Mouse (Mus musculus): ENCODE measurements at regions not wholly inside any gene's neighbourhood (a gene's known extent, or its start where the extent isn't known, plus 50 kb on each side); places are given as distances from the start of the nearest gene placed in this dataset.
"Not testable (repeated sequence)": the region's sequence is repeated elsewhere in the genome, so short reads cannot be mapped to it uniquely, and the experiment has no call there.

DNA sequence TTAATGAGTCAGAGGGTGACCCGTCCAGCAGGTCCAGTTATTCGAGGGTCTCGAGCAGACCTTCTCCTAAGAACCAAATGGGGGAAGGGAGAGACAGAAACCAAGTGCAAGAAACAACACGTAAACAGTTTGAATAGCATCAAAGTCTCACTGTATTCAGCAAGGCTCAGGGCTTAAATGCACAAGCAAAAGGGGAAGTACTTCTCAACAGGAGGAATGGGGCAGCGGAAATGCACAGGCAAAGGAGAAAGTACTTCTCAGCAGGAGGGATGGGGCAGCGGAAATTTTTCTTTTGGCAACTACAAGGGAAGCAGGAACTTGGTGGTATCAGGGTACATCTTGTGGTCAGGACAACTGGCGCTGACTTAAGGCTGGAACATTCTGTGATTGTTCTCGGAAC is 330.6 kb downstream of the 9430069I07Rik start:
- not testable (repeated sequence) for H3ac ChIP-seq (ENCODE audit: control insufficient read depth, insufficient read length, low read depth); H3K4me3 ChIP-seq (ENCODE audit: insufficient read depth, poor library complexity, severe bottlenecking); H3K36me3 ChIP-seq (ENCODE audit: control insufficient read depth, insufficient read depth); H3K27me3 ChIP-seq (ENCODE audit: control insufficient read depth, insufficient read depth, insufficient read length); H3K79me2 ChIP-seq (ENCODE audit: control insufficient read depth, insufficient read depth); H3K79me3 ChIP-seq (ENCODE audit: low read depth)

DNA sequence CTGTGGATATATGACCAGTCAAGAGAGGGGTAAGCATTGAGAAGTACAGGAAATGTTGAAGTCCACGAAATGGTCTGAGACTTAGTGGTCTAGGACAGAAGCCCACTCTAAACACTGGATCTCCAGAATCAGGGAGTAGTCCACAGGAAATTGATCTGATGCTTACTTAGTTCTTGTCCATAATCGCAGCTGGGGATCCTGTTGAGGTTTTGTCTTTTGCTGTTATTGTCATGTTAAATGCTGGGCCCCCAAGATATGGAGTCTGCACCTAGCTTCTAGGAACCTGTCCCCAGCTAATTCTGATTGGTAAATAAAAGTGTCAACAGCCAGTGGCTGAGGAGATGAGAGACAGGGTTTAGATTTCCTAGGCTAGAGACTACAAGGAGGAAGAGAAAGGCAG is 332.3 kb downstream of the 9430069I07Rik start:
- H3K36me3 ChIP-seq (ENCODE audit: control insufficient read depth, insufficient read depth) = no peaks in the 10 kb centered on the region
- H3K79me3 ChIP-seq (ENCODE audit: low read depth) = no peaks in the 10 kb centered on the region
- no peaks in the 10 kb centered on the region for H3K27me3 ChIP-seq (ENCODE audit: control insufficient read depth, insufficient read depth, insufficient read length)
- no peak overlapping the region for H3K4me3 ChIP-seq (ENCODE audit: insufficient read depth, poor library complexity, severe bottlenecking)
- no peak overlapping the region for H3ac ChIP-seq (ENCODE audit: control insufficient read depth, insufficient read length, low read depth)
- no peaks in the 10 kb centered on the region for H3K79me2 ChIP-seq (ENCODE audit: control insufficient read depth, insufficient read depth)
- TF ChIP-seq MYOD1 (IDR thresholded peaks at IDR 0.05; ENCODE audit: control insufficient read depth, insufficient read length, low read depth) = no peak
- TF ChIP-seq CEBPB (IDR thresholded peaks at IDR 0.05; ENCODE audit: low read depth) = no peak
- TF ChIP-seq CTCF (IDR thresholded peaks at IDR 0.05; ENCODE audit: control insufficient read depth, insufficient read depth, insufficient read length) = no peak
- no peak for TF ChIP-seq USF1 (IDR thresholded peaks at IDR 0.05; ENCODE audit: low read depth)
- no peak for TF ChIP-seq MAX (IDR thresholded peaks at IDR 0.05)
- TF ChIP-seq FOSL1 (IDR thresholded peaks at IDR 0.05; ENCODE audit: insufficient read depth, low read length, poor library complexity, severe bottlenecking) = no peak
- no peak for TF ChIP-seq MYOG (IDR thresholded peaks at IDR 0.05; ENCODE audit: control insufficient read depth, extremely low read depth, insufficient read length)

DNA sequence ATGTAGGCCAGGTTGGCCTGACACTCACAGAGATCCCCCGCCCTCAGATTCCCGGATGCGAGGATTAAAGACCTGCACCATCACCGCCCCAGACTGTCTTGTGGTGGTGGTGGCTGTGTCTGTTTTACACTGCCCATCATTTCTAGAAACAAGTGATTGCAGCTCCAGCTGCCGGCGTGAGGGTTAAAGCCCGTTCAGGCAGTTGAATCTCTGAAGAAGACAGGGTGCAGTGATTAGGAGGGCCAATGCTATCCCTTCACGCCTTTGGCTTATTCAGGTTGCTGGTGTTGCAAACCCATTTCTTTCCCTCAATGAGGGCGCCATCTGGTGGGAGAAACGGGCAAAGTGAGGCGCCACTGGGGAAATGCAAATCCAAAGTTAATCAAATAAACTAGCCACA is 335.8 kb downstream of the 9430069I07Rik start:
- H3K27me3 ChIP-seq (ENCODE audit: control insufficient read depth, insufficient read depth, insufficient read length) = no peaks in the 10 kb centered on the region
- no peak overlapping the region for H3ac ChIP-seq (ENCODE audit: control insufficient read depth, insufficient read length, low read depth)
- no peak for TF ChIP-seq USF1 (IDR thresholded peaks at IDR 0.05; ENCODE audit: low read depth)
- no peak for TF ChIP-seq FOSL1 (IDR thresholded peaks at IDR 0.05; ENCODE audit: insufficient read depth, low read length, poor library complexity, severe bottlenecking)
- TF ChIP-seq CEBPB (IDR thresholded peaks at IDR 0.05; ENCODE audit: low read depth) = peak; percentile 50
- TF ChIP-seq CTCF (IDR thresholded peaks at IDR 0.05; ENCODE audit: control insufficient read depth, insufficient read depth, insufficient read length) = peak; percentile 60
- no peaks in the 10 kb centered on the region for H3K79me2 ChIP-seq (ENCODE audit: control insufficient read depth, insufficient read depth)
- H3K79me3 ChIP-seq (ENCODE audit: low read depth) = no peaks in the 10 kb centered on the region
- no peak overlapping the region for H3K4me3 ChIP-seq (ENCODE audit: insufficient read depth, poor library complexity, severe bottlenecking)
- no peaks in the 10 kb centered on the region for H3K36me3 ChIP-seq (ENCODE audit: control insufficient read depth, insufficient read depth)

DNA sequence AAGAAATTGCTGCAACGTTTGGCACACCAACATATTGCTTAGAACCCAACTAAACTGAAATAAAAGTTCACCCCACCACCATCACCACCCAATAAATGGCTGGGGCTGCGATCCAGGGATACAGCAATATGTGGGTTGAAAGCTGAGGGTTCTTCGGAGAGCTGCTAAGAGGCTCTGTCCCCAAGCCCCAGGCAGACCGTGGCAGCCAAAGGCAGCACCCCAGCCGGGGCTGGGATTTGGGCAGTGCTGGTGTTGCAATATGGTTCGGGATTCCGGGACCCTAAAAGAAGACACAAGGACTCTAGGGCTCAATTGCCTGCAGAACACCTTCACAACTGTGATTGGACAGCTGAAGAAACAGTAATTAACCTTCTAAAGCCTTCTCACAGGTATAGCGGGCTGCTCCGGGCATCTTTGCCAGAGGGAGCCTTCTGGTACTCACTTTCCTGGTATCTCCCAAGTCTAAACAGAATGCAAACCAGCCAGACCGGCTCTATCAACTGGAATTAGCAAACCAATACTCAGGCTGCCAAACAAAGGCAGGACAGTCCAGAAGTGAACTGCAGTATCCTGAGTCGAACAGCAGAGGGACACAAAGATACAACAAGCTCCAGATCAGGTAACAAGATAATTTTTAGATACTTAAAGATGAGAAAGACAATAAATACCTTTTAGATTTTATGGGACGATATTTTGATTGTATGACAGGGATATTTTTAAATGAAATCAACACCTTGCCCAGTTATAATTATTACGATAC is 341.1 kb downstream of the 9430069I07Rik start:
- H3K4me3 ChIP-seq (ENCODE audit: insufficient read depth, poor library complexity, severe bottlenecking) = no peak overlapping the region
- H3ac ChIP-seq (ENCODE audit: control insufficient read depth, insufficient read length, low read depth) = no peak overlapping the region
- H3K79me2 ChIP-seq (ENCODE audit: control insufficient read depth, insufficient read depth) = no peaks in the 10 kb centered on the region
- no peaks in the 10 kb centered on the region for H3K27me3 ChIP-seq (ENCODE audit: control insufficient read depth, insufficient read depth, insufficient read length)
- H3K36me3 ChIP-seq (ENCODE audit: control insufficient read depth, insufficient read depth) = no peaks in the 10 kb centered on the region
- no peak for TF ChIP-seq CEBPB (IDR thresholded peaks at IDR 0.05; ENCODE audit: low read depth)
- no peak for TF ChIP-seq CTCF (IDR thresholded peaks at IDR 0.05; ENCODE audit: control insufficient read depth, insufficient read depth, insufficient read length)
- no peak for TF ChIP-seq MYOG (IDR thresholded peaks at IDR 0.05; ENCODE audit: control insufficient read depth, extremely low read depth, insufficient read length)
- TF ChIP-seq MYOD1 (IDR thresholded peaks at IDR 0.05; ENCODE audit: control insufficient read depth, insufficient read length, low read depth) = no peak
- TF ChIP-seq USF1 (IDR thresholded peaks at IDR 0.05; ENCODE audit: low read depth) = no peak
- no peak for TF ChIP-seq MAX (IDR thresholded peaks at IDR 0.05)
- no peak for TF ChIP-seq FOSL1 (IDR thresholded peaks at IDR 0.05; ENCODE audit: insufficient read depth, low read length, poor library complexity, severe bottlenecking)
- H3K79me3 ChIP-seq (ENCODE audit: low read depth) = no peaks in the 10 kb centered on the region

DNA sequence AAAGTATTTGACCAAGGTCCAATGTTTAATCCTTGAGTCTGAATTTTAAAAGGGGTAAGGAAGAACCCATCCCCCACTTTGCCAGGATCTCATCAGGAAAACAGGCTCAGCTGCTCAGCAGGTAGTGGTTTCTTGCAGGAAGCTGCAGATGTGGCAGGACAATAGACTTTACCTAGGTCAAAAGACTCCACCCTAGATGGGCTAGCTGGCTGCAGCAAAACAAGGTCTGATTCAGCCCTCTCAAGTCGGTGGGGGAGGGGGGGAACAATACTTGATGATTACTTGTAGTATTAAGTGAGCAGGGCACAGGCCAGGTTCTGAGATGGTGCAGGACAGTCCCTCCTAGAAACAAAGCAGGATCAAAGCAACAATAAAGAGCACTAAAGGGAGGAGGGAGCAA is 349.1 kb downstream of the 9430069I07Rik start:
- H3K4me3 ChIP-seq (ENCODE audit: insufficient read depth, poor library complexity, severe bottlenecking) = no peak overlapping the region
- no peaks in the 10 kb centered on the region for H3K79me2 ChIP-seq (ENCODE audit: control insufficient read depth, insufficient read depth)
- H3ac ChIP-seq (ENCODE audit: control insufficient read depth, insufficient read length, low read depth) = no peak overlapping the region
- H3K36me3 ChIP-seq (ENCODE audit: control insufficient read depth, insufficient read depth) = no peaks in the 10 kb centered on the region
- H3K79me3 ChIP-seq (ENCODE audit: low read depth) = no peaks in the 10 kb centered on the region
- H3K27me3 ChIP-seq (ENCODE audit: control insufficient read depth, insufficient read depth, insufficient read length) = no peaks in the 10 kb centered on the region
- TF ChIP-seq FOSL1 (IDR thresholded peaks at IDR 0.05; ENCODE audit: insufficient read depth, low read length, poor library complexity, severe bottlenecking) = no peak
- no peak for TF ChIP-seq MAX (IDR thresholded peaks at IDR 0.05)
- no peak for TF ChIP-seq USF1 (IDR thresholded peaks at IDR 0.05; ENCODE audit: low read depth)
- TF ChIP-seq CTCF (IDR thresholded peaks at IDR 0.05; ENCODE audit: control insufficient read depth, insufficient read depth, insufficient read length) = no peak
- no peak for TF ChIP-seq MYOD1 (IDR thresholded peaks at IDR 0.05; ENCODE audit: control insufficient read depth, insufficient read length, low read depth)
- TF ChIP-seq MYOG (IDR thresholded peaks at IDR 0.05; ENCODE audit: control insufficient read depth, extremely low read depth, insufficient read length) = no peak
- TF ChIP-seq CEBPB (IDR thresholded peaks at IDR 0.05; ENCODE audit: low read depth) = no peak

DNA sequence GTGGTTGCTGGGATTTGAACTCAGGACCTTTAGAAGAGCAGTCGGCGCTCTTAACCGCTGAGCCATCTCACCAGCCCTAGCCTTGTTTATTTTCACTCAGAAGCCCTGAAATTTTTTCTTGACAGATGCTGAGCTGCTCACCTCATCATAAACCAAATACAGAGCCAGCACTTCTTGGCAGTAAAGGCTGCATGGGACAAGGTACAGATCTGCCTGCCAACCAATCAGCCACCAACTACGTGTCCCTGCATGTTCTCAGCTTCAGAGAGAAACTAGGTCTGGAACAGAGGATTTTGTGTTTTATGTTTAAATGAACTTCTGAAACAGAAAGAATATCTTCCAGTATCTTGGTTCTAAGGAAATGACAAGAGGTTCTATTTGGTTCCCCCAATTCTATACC is 365.3 kb downstream of the 9430069I07Rik start:
- Histone ChIP-seq H3K36me3 (ENCODE audit: control insufficient read depth, insufficient read depth) (no peaks in the 10 kb centered on the region), H3K4me3 (ENCODE audit: insufficient read depth, poor library complexity, severe bottlenecking) (no peak overlapping the region), H3ac (ENCODE audit: control insufficient read depth, insufficient read length, low read depth) (no peak overlapping the region), H3K79me3 (ENCODE audit: low read depth) (no peaks in the 10 kb centered on the region), H3K27me3 (ENCODE audit: control insufficient read depth, insufficient read depth, insufficient read length) (no peaks in the 10 kb centered on the region), H3K79me2 (ENCODE audit: control insufficient read depth, insufficient read depth) (no peaks in the 10 kb centered on the region)
- no peak for TF ChIP-seq MAX (IDR thresholded peaks at IDR 0.05)
- TF ChIP-seq USF1 (IDR thresholded peaks at IDR 0.05; ENCODE audit: low read depth) = no peak
- TF ChIP-seq FOSL1 (IDR thresholded peaks at IDR 0.05; ENCODE audit: insufficient read depth, low read length, poor library complexity, severe bottlenecking) = no peak
- TF ChIP-seq CTCF (IDR thresholded peaks at IDR 0.05; ENCODE audit: control insufficient read depth, insufficient read depth, insufficient read length) = no peak
- TF ChIP-seq CEBPB (IDR thresholded peaks at IDR 0.05; ENCODE audit: low read depth) = no peak
- no peak for TF ChIP-seq MYOD1 (IDR thresholded peaks at IDR 0.05; ENCODE audit: control insufficient read depth, insufficient read length, low read depth)
- no peak for TF ChIP-seq MYOG (IDR thresholded peaks at IDR 0.05; ENCODE audit: control insufficient read depth, extremely low read depth, insufficient read length)
